Mouse (Mus musculus) neural tube, embryonic 13.5 days (tissue): ENCODE results near the gene Pde10a. TPM values are rescaled to one million over a fixed set of nuclear protein-coding genes. Genes with fewer than 3 reads are reported as not detected.
A peak's percentile ranks its signal among the peaks of the same experiment; 100 is the strongest.

Experiments used
- ATAC-seq: fragments of 200-750 bp; cut with Nextera tagmentation; 2 replicates; pipeline ENCODE4 v1.8.0; 2017; ENCODE audit warnings: low read depth, mild to moderate bottlenecking, moderate TSS enrichment, moderate library complexity
- H3K27ac ChIP-seq: fragments of 300-500 bp; sonication (generic); replicated peaks from 2 replicates; pipeline ENCODE4 v1.5.1; 2015; ENCODE audit warnings: moderate library complexity, mild to moderate bottlenecking, inconsistent platforms
- H3K27me3 ChIP-seq: fragments of 300-500 bp; sonication (generic); 2 replicates; pipeline ENCODE4 v1.6.1; 2015; ENCODE audit warnings: mild to moderate bottlenecking, inconsistent platforms
- H3K36me3 ChIP-seq: fragments of 300-500 bp; sonication (generic); 2 replicates; pipeline ENCODE4 v1.6.1; 2015; ENCODE audit warnings: mild to moderate bottlenecking, inconsistent platforms
- H3K4me1 ChIP-seq: fragments of 300-500 bp; sonication (generic); replicated peaks from 2 replicates; pipeline ENCODE4 v1.6.1; 2015; ENCODE audit warnings: inconsistent platforms
- H3K4me2 ChIP-seq: fragments of 300-500 bp; sonication (generic); 2 replicates; pipeline ENCODE4 v1.6.1; 2015; ENCODE audit warnings: inconsistent platforms, mild to moderate bottlenecking, moderate library complexity
- H3K4me3 ChIP-seq: fragments of 300-500 bp; sonication (generic); 2 replicates; pipeline ENCODE4 v1.5.1; 2015; ENCODE audit warnings: mild to moderate bottlenecking, inconsistent platforms
- H3K9ac ChIP-seq: fragments of 300-500 bp; sonication (generic); 2 replicates; pipeline ENCODE4 v1.6.1; 2015; ENCODE audit warnings: moderate library complexity, mild to moderate bottlenecking, inconsistent platforms
- H3K9me3 ChIP-seq: fragments of 300-500 bp; sonication (generic); 2 replicates; pipeline ENCODE4 v1.6.1; 2016; ENCODE audit warnings: inconsistent platforms
- WGBS: fragments of 180-500 bp; shearing (Covaris S2); methylation state at CpG from one replicate; pipeline ENCODE4 v1.1.7; 2015; 5-methylcytosine and 5-hydroxymethylcytosine counted together
- polyA plus RNA-seq: library from polyadenylated mRNA; unstranded; fragments of >200 nt; fragmentation: Nextera tagmentation; extraction: Ambion mirVana; gene quantifications from 2 replicates; pipeline ENCODE4 v1.2.1, GENCODE M21; 2015

Gene Pde10a
- polyA plus RNA-seq, 1 experiment from 2014 or later = 10.7 TPM

- Histone ChIP-seq H3K9me3 (no peaks in the 10 kb centered on the region), H3K9ac (no peak overlapping the region), H3K4me3 (no peak overlapping the region), H3K4me2 (no peak overlapping the region), H3K36me3 (no peaks in the 10 kb centered on the region), H3K27ac (no peak overlapping the region), H3K4me1 (no peaks in the 10 kb centered on the region), H3K27me3 (no peaks in the 10 kb centered on the region)
- no peak for ATAC-seq
- WGBS = 87% methylated on average over 2 of the region's 2 CpGs
These were observed 255.9 kb downstream of the Pde10a start for GRCm38 (mm10) chr17:8781040-8781439.

GRCm38 (mm10) chr17:8781576-8781975 lies 256.4 kb downstream of the Pde10a start:
- Histone ChIP-seq H3K4me1 (no peaks in the 10 kb centered on the region), H3K27me3 (no peaks in the 10 kb centered on the region), H3K36me3 (no peaks in the 10 kb centered on the region), H3K4me2 (no peak overlapping the region), H3K27ac (no peak overlapping the region), H3K9ac (no peak overlapping the region), H3K4me3 (no peak overlapping the region), H3K9me3 (no peaks in the 10 kb centered on the region)
- no peak for ATAC-seq
- WGBS = 89% methylated on average over 1 of the region's 1 CpGs

- 50% methylated on average over 6 of the region's 6 CpGs for WGBS
- Histone ChIP-seq H3K36me3 (no peaks in the 10 kb centered on the region), H3K27ac (no peak overlapping the region), H3K4me1 (no peaks in the 10 kb centered on the region), H3K27me3 (no peaks in the 10 kb centered on the region), H3K9ac (no peak overlapping the region), H3K4me2 (no peak overlapping the region), H3K9me3 (no peaks in the 10 kb centered on the region), H3K4me3 (no peak overlapping the region)
- no peak for ATAC-seq
These were observed 260.7 kb downstream of the Pde10a start for GRCm38 (mm10) chr17:8785908-8786307.

GRCm38 (mm10) chr17:8786484-8786883 lies 261.3 kb downstream of the Pde10a start:
- no peaks in the 10 kb centered on the region for H3K27me3 ChIP-seq
- no peak overlapping the region for H3K4me3 ChIP-seq
- H3K36me3 ChIP-seq = no peaks in the 10 kb centered on the region
- no peak for ATAC-seq
- no peak overlapping the region for H3K4me2 ChIP-seq
- H3K9me3 ChIP-seq = no peaks in the 10 kb centered on the region
- WGBS = 89% methylated on average over 4 of the region's 4 CpGs
- no peak overlapping the region for H3K27ac ChIP-seq
- no peaks in the 10 kb centered on the region for H3K4me1 ChIP-seq
- H3K9ac ChIP-seq = no peak overlapping the region

- ATAC-seq = no peak
- Histone ChIP-seq H3K36me3 (no peaks in the 10 kb centered on the region), H3K4me3 (no peak overlapping the region), H3K27ac (no peak overlapping the region), H3K9me3 (no peaks in the 10 kb centered on the region), H3K4me2 (no peak overlapping the region), H3K9ac (no peak overlapping the region), H3K4me1 (no peaks in the 10 kb centered on the region), H3K27me3 (no peaks in the 10 kb centered on the region)
- 80% methylated on average over 8 of the region's 8 CpGs for WGBS
These were observed 262.6 kb downstream of the Pde10a start for GRCm38 (mm10) chr17:8787762-8788161.

- no peak overlapping the region for H3K27ac ChIP-seq
- ATAC-seq = no peak
- WGBS = 70% methylated on average over 4 of the region's 4 CpGs
- no peak overlapping the region for H3K4me2 ChIP-seq
- H3K9me3 ChIP-seq = no peaks in the 10 kb centered on the region
- H3K27me3 ChIP-seq = peaks cover 15% of the 10 kb centered on the region
- no peaks in the 10 kb centered on the region for H3K4me1 ChIP-seq
- no peaks in the 10 kb centered on the region for H3K36me3 ChIP-seq
- no peak overlapping the region for H3K4me3 ChIP-seq
- H3K9ac ChIP-seq = no peak overlapping the region
These were observed 266.4 kb downstream of the Pde10a start for GRCm38 (mm10) chr17:8791561-8791960.

- no peak for ATAC-seq
- H3K4me2 ChIP-seq = no peak overlapping the region
- H3K9me3 ChIP-seq = no peaks in the 10 kb centered on the region
- no peak overlapping the region for H3K9ac ChIP-seq
- H3K36me3 ChIP-seq = no peaks in the 10 kb centered on the region
- WGBS = 78% methylated on average over 7 of the region's 7 CpGs
- H3K4me1 ChIP-seq = no peaks in the 10 kb centered on the region
- peaks cover 22% of the 10 kb centered on the region for H3K27me3 ChIP-seq
- no peak overlapping the region for H3K4me3 ChIP-seq
- H3K27ac ChIP-seq = no peak overlapping the region
These were observed 267.4 kb downstream of the Pde10a start for GRCm38 (mm10) chr17:8792611-8793010.

- Histone ChIP-seq H3K27ac (no peak overlapping the region), H3K4me1 (peaks cover 18% of the 10 kb centered on the region), H3K36me3 (no peaks in the 10 kb centered on the region), H3K9ac (no peak overlapping the region), H3K4me2 (no peak overlapping the region), H3K4me3 (no peak overlapping the region), H3K9me3 (no peaks in the 10 kb centered on the region), H3K27me3 (peaks cover 51% of the 10 kb centered on the region)
- WGBS = 14% methylated on average over 2 of the region's 2 CpGs
- no peak for ATAC-seq
These were observed 272.5 kb downstream of the Pde10a start for GRCm38 (mm10) chr17:8797624-8798023.

- no peak overlapping the region for H3K4me2 ChIP-seq
These were observed 273.5 kb downstream of the Pde10a start for GRCm38 (mm10) chr17:8798531-8799295.

GRCm38 (mm10) chr17:8799296-8799731 lies 274.1 kb downstream of the Pde10a start:
- Histone ChIP-seq H3K4me1 (peaks cover 35% of the 10 kb centered on the region), H3K9ac (no peak overlapping the region), H3K27ac (no peak overlapping the region), H3K27me3 (peaks cover 62% of the 10 kb centered on the region), H3K4me2 (no peak overlapping the region), H3K9me3 (no peaks in the 10 kb centered on the region), H3K36me3 (no peaks in the 10 kb centered on the region), H3K4me3 (no peak overlapping the region)
- under 1% methylated on average over 10 of the region's 10 CpGs for whole genome bisulfite sequencing
- no peak for ATAC-seq

More at GRCm38 (mm10) chr17:8798531-8799295, 273.5 kb downstream of the Pde10a start:
- no peak for ATAC-seq
- no peaks in the 10 kb centered on the region for H3K36me3 ChIP-seq
- H3K4me1 ChIP-seq = peaks cover 29% of the 10 kb centered on the region
- H3K9ac ChIP-seq = no peak overlapping the region
- peaks cover 56% of the 10 kb centered on the region for H3K27me3 ChIP-seq
- no peak overlapping the region for H3K4me3 ChIP-seq
- no peaks in the 10 kb centered on the region for H3K9me3 ChIP-seq
- WGBS = 1% methylated on average over 12 of the region's 12 CpGs
- H3K27ac ChIP-seq = no peak overlapping the region

- Histone ChIP-seq H3K4me2 (peak overlapping the region; percentile 87), H3K4me3 (peak overlapping the region; percentile 87), H3K9me3 (no peaks in the 10 kb centered on the region), H3K27me3 (peaks cover 58% of the 10 kb centered on the region), H3K36me3 (no peaks in the 10 kb centered on the region), H3K4me1 (peaks cover 42% of the 10 kb centered on the region), H3K27ac (no peak overlapping the region), H3K9ac (no peak overlapping the region)
- 1% methylated on average over 15 of the region's 15 CpGs for WGBS
- ATAC-seq = no peak
These were observed 274.8 kb downstream of the Pde10a start for GRCm38 (mm10) chr17:8799914-8800420.

GRCm38 (mm10) chr17:8800478-8801082 lies 275.4 kb downstream of the Pde10a start:
- Histone ChIP-seq H3K9me3 (no peaks in the 10 kb centered on the region), H3K4me2 (peak overlapping the region; percentile 87), H3K27ac (peak overlapping the region; percentile 92), H3K4me3 (peak overlapping the region; percentile 87), H3K4me1 (peaks cover 48% of the 10 kb centered on the region), H3K27me3 (peaks cover 54% of the 10 kb centered on the region), H3K9ac (peak overlapping the region; percentile 93), H3K36me3 (no peaks in the 10 kb centered on the region)
- peak; percentile 72 for ATAC-seq
- WGBS = under 1% methylated on average over 46 of the region's 53 CpGs
